Mouse (Mus musculus) adrenal gland (tissue): Measurements from ENCODE around the gene Spag4.
"Not testable (repeated sequence)": the region's sequence is repeated elsewhere in the genome, so short reads cannot be mapped to it uniquely, and the experiment has no call there.

Experiments
- intact Hi-C: fragments of 180-260 bp; cut with DNase I; formaldehyde crosslinking; loops from one replicate; pipeline ENCODE4 v1.15.1; 2025

Spag4 gene

GRCm38 (mm10) chr2:156091926-156092325 lies 27.0 kb downstream of the Spag4 start:
- intact Hi-C loops, result no loop called here

DNA sequence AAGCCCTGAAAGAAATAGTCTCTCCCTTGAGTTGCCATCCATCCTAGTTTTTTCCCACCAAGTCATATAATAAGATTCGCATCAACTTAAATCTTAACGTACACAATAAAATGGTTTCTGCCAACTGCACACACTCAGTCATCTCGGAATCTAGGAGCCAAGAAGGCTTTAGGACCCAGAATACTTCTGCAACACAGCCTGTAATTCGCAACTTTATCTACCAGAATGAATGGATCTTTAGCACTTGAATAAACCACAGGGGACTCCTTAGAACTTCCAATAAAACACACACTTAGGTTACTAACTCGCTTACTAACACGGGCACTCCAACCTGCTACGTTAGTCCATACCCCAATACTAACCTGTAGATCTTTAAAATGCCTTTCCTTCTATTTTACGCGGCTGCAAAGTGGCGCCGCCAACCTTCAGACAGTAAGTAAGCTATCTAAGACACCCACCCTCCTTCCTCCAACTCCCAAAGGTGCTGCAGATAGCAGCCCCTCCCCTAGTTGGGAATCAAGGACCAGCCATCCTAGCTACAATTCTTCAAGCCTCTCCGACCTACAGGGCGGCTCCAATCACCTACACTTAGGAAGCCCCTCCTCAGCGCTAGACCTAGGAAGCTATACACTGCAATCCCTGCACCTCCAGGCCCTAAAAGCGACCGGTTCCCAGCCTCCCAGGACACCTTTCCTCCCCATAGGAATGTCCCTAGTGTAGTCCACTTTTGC lies 45.8 kb downstream of the Spag4 start:
- intact Hi-C loops, result no loop called here

DNA sequence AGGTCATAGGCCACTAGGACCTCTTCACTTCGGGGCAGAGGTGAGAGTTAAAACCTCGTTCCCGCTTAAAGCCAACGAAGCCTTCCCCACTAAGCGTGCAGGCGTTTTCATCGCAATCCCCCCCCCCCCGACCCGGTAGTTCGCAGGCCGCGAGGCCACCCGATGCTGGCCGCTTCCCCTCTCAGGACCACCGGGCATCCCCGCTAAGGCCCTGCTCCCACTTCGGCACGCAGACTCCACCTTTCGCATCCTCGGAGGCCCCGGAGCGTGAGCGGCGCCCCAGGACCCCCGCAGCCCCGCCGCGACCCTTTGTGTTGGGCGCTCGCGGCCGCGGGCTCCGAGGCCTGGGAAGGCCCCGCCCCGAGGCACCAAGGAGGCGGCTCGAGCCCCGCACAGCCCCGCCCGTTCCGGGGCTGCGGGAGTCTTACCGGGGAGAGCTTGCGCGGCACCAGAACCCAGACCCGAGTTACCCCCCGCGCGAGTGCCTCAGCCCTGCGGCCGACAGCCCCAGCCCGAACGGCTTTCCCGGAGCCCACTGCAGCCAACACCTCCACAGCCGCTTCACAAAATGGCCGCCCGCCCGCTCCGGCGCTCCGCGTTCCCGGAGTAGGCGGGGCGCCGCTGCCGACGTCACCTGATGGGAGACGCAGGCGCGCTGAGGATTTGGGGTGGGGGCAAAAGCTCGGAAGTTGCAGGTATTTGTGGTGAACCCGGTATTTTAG lies 46.5 kb downstream of the Spag4 start, which contains the start of the genes Cpne1 and Rbm12:
Gene Cpne1, minus strand, starts transcription at position 608 of the 722 bp plus-strand sequence.
Gene Rbm12, minus strand, starts transcription at position 621 of the 722 bp plus-strand sequence.
- intact Hi-C loops, result no loop called here

GRCm38 (mm10) chr2:156112080-156112423 lies 47.1 kb downstream of the Spag4 start:
- intact Hi-C loops, result not testable (repeated sequence)

- intact Hi-C loops, result no loop called here
These were observed 54.6 kb downstream of the Spag4 start for GRCm38 (mm10) chr2:156119566-156119965.
